Mouse (Mus musculus) telencephalon, adult 2 months (tissue): ENCODE data around the gene Nt5dc3.

ENCODE experiments used
- DNase-seq: peaks from one replicate; pipeline ENCODE4 v3.0.0-alpha.2; 2011; ENCODE audit warnings: low read depth, low spot score

The Nt5dc3 gene

DNA sequence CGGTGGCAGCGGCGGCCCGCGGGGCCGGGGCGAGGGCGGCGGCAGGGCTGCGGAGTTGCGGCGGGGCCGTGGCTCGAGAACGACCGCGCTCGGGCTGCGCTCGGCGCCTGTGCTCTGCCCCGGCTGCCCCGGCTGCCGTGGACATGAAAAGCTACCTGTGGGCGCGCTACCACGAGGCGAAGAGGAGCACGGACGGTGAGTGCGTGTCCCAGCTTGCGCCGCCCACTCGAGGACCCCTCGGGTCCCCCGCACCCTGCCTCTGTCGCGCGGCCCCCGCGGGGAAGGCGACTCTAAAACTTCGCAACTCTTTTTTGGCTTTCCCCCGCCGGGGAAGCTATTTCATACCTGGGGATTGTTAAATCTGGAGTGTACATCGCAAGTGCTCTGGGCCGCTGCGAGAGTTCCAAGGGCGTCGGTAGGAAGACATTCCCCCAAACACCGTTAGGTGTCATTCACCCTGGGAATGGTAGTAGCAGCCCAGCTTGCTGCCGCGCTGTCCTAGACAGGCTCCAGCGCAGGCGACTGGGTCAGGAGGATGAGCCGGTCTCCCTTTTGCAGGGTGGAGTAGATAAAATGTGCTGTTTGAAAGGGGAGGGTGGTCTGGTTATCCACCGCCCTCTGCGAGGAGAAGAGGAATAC is 431 bp downstream of the Nt5dc3 start:
- DNase-seq = no peak

DNA sequence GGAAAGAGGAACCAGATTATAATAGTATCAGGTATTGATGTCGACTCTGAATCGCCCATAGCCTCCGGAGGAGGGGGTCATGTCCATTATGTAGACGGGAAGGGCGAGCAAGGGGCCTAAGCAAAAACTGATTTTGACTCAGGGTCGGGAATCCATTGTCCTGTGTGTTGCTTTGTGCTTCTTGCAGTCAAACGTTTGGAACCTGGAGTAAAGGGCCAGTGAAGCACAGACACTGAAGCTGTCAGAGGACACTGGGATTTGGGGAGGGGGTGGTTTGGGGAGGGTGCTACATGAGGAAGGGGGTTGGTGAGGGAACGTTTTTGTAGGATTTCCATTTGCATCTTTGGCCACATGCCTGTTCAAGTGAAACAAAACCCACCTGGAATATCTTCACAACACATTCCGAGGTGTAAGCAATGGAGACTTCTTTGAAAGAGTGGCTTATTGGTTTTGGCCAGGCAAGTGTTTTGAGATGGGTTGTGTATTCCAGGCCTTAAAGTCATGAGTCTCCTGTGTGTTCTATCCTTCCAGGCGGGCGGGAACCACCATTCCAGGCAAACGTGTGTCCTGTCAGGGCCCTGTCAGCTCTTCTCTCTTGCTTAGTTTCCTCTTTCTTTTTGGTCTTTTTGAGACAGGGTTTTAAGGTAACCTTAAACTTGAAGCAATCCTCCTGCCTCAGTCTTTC is 1.2 kb downstream of the Nt5dc3 start:
- no peak for DNase-seq

GRCm38 (mm10) chr10:86781641-86782040 is 2.8 kb downstream of the Nt5dc3 start:
- no peak for DNase-seq

DNA sequence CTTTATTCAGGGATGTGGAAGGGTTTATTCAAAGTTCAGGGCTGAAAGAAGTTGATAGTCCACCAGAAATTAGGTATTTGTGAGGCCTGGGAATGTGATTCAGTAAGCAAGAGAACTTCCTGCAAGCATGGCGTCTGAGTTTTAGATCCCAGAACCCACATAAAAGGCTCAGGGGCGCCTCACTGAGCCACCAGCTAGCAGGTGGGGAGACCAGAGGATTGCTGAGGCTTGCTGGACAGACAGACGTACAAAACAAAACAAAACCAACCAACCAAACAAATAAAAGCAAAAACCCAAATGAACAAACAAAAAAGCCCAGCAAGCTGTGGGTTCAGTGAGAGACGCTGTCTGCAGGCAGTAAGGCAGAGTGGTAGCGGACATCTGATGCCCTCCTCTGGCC is 3.9 kb downstream of the Nt5dc3 start:
- DNase-seq = no peak

GRCm38 (mm10) chr10:86783561-86783960 is 4.8 kb downstream of the Nt5dc3 start:
- DNase-seq = no peak

- DNase-seq = no peak
These were observed 5.4 kb downstream of the Nt5dc3 start for GRCm38 (mm10) chr10:86784126-86784675.

DNA sequence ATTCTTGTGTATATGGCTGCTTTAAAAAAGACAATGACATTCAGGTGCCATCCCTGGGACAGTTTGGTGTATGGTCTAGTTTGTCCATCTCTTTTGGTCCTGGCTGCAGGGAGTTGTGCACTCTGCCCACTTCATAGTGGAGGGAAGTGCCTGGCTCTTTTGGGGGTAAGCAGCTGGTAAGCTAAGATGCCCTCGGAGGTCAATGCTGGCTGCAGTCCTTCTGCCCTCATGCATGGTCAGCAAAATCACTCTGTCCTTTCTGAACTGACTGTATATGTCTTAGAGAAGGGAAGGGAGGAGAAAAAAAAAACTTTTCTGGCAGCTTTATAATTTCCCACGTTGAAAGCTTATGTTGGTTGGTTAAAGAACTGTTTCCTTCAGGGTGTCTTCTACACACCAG is 6.6 kb downstream of the Nt5dc3 start:
- DNase-seq = no peak

GRCm38 (mm10) chr10:86786083-86786482 is 7.3 kb downstream of the Nt5dc3 start:
- no peak for DNase-seq

GRCm38 (mm10) chr10:86788193-86788592 is 9.4 kb downstream of the Nt5dc3 start:
- no peak for DNase-seq

GRCm38 (mm10) chr10:86789146-86789672 is 10.4 kb downstream of the Nt5dc3 start:
- no peak for DNase-seq

DNA sequence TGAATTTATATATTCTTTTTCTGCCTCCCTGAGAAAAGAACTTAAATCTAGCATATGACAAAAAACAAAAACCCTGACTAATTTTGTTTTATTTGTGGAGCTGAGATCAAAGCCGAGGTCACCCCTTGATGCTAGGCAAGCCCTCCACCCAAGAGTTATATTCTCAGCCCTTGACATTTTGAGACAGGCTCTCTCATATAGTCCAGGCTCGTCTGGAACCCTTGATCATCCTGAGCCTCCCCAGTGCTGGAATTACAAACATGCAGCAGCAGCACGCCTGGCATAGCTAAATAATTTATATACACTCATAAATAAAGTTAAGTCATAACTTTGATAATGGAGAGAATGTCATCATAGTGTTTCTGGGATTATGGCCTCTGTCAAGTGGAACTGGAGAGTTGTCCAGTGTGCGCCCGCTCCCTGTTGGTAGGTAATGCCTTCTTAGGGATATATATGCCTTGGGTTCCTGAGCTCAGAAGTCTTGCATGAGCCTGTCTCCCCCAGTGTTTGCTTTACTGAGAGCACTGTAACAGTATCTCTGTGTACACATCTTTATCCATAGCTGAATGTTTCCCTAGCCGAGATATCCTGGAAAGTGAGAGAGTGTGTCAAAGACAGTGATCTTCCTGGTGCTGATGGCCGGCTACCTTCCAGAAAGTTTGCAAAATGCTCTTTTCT is 12.8 kb downstream of the Nt5dc3 start:
- DNase-seq = no peak

- no peak for DNase-seq
These were observed 14.7 kb downstream of the Nt5dc3 start for GRCm38 (mm10) chr10:86793509-86793951.

GRCm38 (mm10) chr10:86794196-86794595 is 15.4 kb downstream of the Nt5dc3 start:
- DNase-seq = no peak

GRCm38 (mm10) chr10:86794794-86795535 is 16.2 kb downstream of the Nt5dc3 start:
- no peak for DNase-seq

DNA sequence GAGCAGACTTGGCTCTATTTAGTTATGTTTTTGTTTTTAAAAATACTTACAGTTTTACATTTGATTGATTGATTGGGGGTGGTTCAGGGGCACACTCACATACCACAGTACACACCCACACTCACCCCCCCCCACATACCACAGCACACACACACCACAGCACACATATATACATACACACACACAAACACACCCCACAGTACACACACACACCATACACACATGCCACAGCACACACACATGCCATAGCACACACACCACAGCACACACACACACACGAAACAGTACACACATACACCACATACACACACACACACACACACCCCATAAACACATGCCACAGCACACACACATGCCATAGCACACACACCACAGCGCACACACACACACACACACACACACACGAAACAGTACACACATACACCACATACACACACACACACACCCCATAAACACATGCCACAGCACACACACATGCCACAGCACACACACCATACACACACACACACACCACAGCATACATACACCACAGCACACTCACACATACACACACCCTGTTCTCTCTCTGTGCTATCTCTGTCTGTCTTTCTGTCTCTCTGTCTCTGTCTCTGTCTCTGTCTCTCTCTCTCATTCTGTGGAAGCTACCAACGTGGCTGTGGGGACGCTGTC is 17.4 kb downstream of the Nt5dc3 start:
- no peak for DNase-seq

GRCm38 (mm10) chr10:86807362-86807761 is 28.6 kb downstream of the Nt5dc3 start:
- no peak for DNase-seq

DNA sequence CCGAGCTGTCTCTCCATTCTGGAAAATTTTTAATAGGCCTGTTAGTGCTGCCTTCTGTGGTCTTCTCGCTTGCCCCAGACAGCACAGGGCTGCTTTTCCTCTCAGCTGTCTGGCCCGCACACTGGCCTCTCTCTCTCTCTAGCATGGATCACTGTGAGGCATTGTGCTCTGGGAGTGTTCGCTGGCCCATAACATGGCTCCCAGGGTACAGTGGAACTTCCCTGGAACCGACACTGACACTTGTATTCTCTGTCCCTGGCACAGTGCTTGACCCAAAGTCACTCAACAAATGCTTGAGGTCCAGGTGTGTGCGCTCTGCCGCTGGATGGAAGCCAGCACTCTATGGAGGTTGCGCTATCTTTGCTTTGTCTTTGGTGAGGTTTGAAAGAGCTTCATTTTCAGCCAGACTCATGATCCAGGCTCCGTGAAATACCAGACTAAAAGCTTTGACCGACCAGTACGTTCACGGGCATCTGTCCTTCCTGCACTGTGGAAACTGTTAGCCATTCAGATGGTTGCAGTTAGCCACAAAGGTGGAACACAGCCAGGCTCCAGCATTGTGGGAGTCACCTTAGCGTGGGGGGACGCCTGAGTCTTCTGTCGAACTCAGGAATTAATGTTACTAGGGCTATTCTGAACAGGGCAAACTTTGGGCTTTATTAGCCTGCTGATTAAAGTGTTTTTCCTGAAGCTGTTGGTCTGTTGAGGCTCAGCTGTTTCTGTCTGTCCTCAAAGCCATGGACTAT is 29.4 kb downstream of the Nt5dc3 start:
- DNase-seq = no peak

DNA sequence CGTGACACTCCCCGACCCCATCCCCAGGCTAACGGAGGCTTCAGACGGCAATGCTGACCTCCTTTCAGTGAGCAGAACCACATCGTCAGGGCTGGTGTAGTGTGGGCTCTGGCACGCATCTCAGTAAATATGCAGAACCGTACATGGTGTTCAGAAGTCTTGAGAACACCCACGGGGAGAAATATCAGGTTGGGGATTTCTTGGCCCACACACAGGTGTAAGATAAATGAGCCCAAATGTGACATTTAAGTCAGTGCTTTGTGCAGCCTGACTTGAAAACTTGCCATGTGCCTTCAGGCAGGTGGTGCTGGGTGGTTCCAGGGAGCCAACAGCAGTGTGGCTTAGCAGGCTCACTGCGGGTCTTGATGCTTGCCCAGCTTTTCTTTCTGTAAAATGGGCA is 31.2 kb downstream of the Nt5dc3 start:
- peak; percentile 63 for DNase-seq

DNA sequence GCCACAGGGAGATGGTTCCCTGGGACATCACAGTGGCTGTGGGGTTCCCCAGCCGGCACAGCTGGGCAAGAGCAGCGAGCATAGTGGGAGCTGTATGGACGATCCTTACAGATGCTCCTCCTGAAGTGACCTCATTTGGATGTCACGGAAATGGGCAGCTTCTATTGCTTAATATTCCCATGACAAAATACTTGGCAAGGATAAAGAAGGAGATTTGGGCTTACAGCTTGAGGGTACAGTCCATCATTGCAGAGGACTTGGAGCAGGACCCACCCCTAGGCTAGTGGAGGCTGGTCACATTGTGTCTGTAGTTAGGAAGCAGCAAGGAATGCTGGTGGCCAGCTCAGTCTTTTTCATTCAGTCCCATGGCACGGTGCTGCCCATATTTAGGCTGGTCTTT is 31.8 kb downstream of the Nt5dc3 start:
- DNase-seq = no peak
